Mouse (Mus musculus) kidney, adult 9 months (tissue): Measurements from ENCODE around the gene Slc35b1.
A peak's percentile ranks its signal among the peaks of the same experiment; 100 is the strongest.

Experiments
- DNase-seq: peaks from one replicate; pipeline ENCODE4 v3.0.0; 2022

The Slc35b1 gene

GRCm38 (mm10) chr11:95384319-95384972 is at the start of gene Slc35b1:
Gene Slc35b1, plus strand, starts transcription at chr11:95384692.
- DNase-seq: peak; percentile 99

GRCm38 (mm10) chr11:95336568-95337128 is 47.8 kb upstream of the Slc35b1 start, which contains the start of gene Fam117a:
Gene Fam117a, plus strand, starts transcription at chr11:95337018.
- DNase-seq: peak; percentile 94

- peak; percentile 52 for DNase-seq
These were observed 47.2 kb upstream of the Slc35b1 start for GRCm38 (mm10) chr11:95337129-95337813.

GRCm38 (mm10) chr11:95337846-95338342 is 46.6 kb upstream of the Slc35b1 start:
- DNase-seq: no peak

GRCm38 (mm10) chr11:95339471-95340021 is 44.9 kb upstream of the Slc35b1 start:
- no peak for DNase-seq

- no peak for DNase-seq
These were observed 44.2 kb upstream of the Slc35b1 start for GRCm38 (mm10) chr11:95340259-95340658.

- DNase-seq: no peak
These were observed 43.8 kb upstream of the Slc35b1 start for GRCm38 (mm10) chr11:95340664-95341063.

- DNase-seq: no peak
These were observed 41.3 kb upstream of the Slc35b1 start for GRCm38 (mm10) chr11:95343180-95343579.

- DNase-seq: no peak
These were observed 40.3 kb upstream of the Slc35b1 start for GRCm38 (mm10) chr11:95344181-95344580.

GRCm38 (mm10) chr11:95350289-95350688 is 34.2 kb upstream of the Slc35b1 start:
- DNase-seq: peak; percentile 73

- peak; percentile 67 for DNase-seq
These were observed 33.5 kb upstream of the Slc35b1 start for GRCm38 (mm10) chr11:95350960-95351359.

GRCm38 (mm10) chr11:95352686-95353085 is 31.8 kb upstream of the Slc35b1 start:
- DNase-seq: no peak

GRCm38 (mm10) chr11:95353226-95353625 is 31.3 kb upstream of the Slc35b1 start:
- DNase-seq: no peak

- DNase-seq: no peak
These were observed 30.1 kb upstream of the Slc35b1 start for GRCm38 (mm10) chr11:95354228-95354944.

- DNase-seq: no peak
These were observed 29.4 kb upstream of the Slc35b1 start for GRCm38 (mm10) chr11:95354945-95355660.

- no peak for DNase-seq
These were observed 28.9 kb upstream of the Slc35b1 start for GRCm38 (mm10) chr11:95355661-95356011.

GRCm38 (mm10) chr11:95356039-95356438 is 28.5 kb upstream of the Slc35b1 start:
- DNase-seq: no peak

GRCm38 (mm10) chr11:95356469-95357273 is 27.8 kb upstream of the Slc35b1 start:
- DNase-seq: peak; percentile 38

GRCm38 (mm10) chr11:95358263-95358662 is 26.2 kb upstream of the Slc35b1 start:
- no peak for DNase-seq

- no peak for DNase-seq
These were observed 20.1 kb upstream of the Slc35b1 start for GRCm38 (mm10) chr11:95364388-95364787.

GRCm38 (mm10) chr11:95365596-95365995 is 18.9 kb upstream of the Slc35b1 start:
- DNase-seq: peak; percentile 96
